Mouse (Mus musculus) limb, embryonic 10.5 days (tissue): ENCODE results near the gene Cdh13. TPM values are rescaled to one million over a fixed set of nuclear protein-coding genes. Genes with fewer than 3 reads are reported as not detected.

Experiments
- DNase-seq: peaks from one replicate; pipeline ENCODE4 v3.0.0-alpha.2; 2017; ENCODE audit warnings: low spot score
- H3K27ac ChIP-seq: fragments of 300-500 bp; sonication (generic); 2 replicates; pipeline ENCODE4 v1.5.1; 2016; ENCODE audit warnings: mild to moderate bottlenecking
- H3K27me3 ChIP-seq: fragments of 300-500 bp; sonication (generic); 2 replicates; pipeline ENCODE4 v1.6.1; 2016; ENCODE audit warnings: low read depth, mild to moderate bottlenecking; ENCODE audit not compliant: poor library complexity, severe bottlenecking
- H3K36me3 ChIP-seq: fragments of 300-500 bp; sonication (generic); 2 replicates; pipeline ENCODE4 v1.6.1; 2016; ENCODE audit warnings: mild to moderate bottlenecking, moderate library complexity
- H3K4me1 ChIP-seq: fragments of 300-500 bp; sonication (generic); 2 replicates; pipeline ENCODE4 v1.6.1; 2016
- H3K4me3 ChIP-seq: fragments of 300-500 bp; sonication (generic); 2 replicates; pipeline ENCODE4 v1.5.1; 2016; ENCODE audit warnings: mild to moderate bottlenecking, moderate library complexity
- H3K9me3 ChIP-seq: fragments of 300-500 bp; sonication (generic); replicated peaks from 2 replicates; pipeline ENCODE4 v1.6.1; 2016; ENCODE audit warnings: mild to moderate bottlenecking
- WGBS: fragments of 180-500 bp; shearing (Covaris S2); methylation state at CpG from one replicate; pipeline ENCODE4 v1.1.7; 2016; 5-methylcytosine and 5-hydroxymethylcytosine counted together
- polyA plus RNA-seq: library from polyadenylated mRNA; unstranded; fragments of >200 nt; fragmentation: Nextera tagmentation; extraction: Ambion mirVana; gene quantifications from 2 replicates; pipeline ENCODE4 v1.2.1, GENCODE M21; 2016

Cdh13 gene
- polyA plus RNA-seq, 1 experiment from 2014 or later = 3.3 TPM

- no peaks in the 10 kb centered on the region for H3K9me3 ChIP-seq
- no peaks in the 10 kb centered on the region for H3K4me1 ChIP-seq
- H3K36me3 ChIP-seq = no peaks in the 10 kb centered on the region
- no peak for DNase-seq
- 94% methylated on average over 7 of the region's 7 CpGs for WGBS
- H3K27me3 ChIP-seq = no peaks in the 10 kb centered on the region
- H3K4me3 ChIP-seq = no peak overlapping the region
- no peak overlapping the region for H3K27ac ChIP-seq
These were observed 506.1 kb downstream of the Cdh13 start for GRCm38 (mm10) chr8:118789649-118790048.

GRCm38 (mm10) chr8:118794886-118795285 lies 511.4 kb downstream of the Cdh13 start:
- H3K4me1 ChIP-seq = no peaks in the 10 kb centered on the region
- H3K4me3 ChIP-seq = no peak overlapping the region
- no peak for DNase-seq
- H3K27ac ChIP-seq = no peak overlapping the region
- H3K9me3 ChIP-seq = no peaks in the 10 kb centered on the region
- WGBS = 88% methylated on average over 9 of the region's 9 CpGs
- no peaks in the 10 kb centered on the region for H3K27me3 ChIP-seq
- H3K36me3 ChIP-seq = no peaks in the 10 kb centered on the region

- DNase-seq = no peak
- H3K36me3 ChIP-seq = no peaks in the 10 kb centered on the region
- H3K9me3 ChIP-seq = 0 out of 2 replicates have a peak, but pooled peaks cover 6% of the 10 kb centered on the region
- H3K27me3 ChIP-seq = no peaks in the 10 kb centered on the region
- H3K4me1 ChIP-seq = no peaks in the 10 kb centered on the region
- WGBS = 55% methylated on average over 7 of the region's 7 CpGs
- no peak overlapping the region for H3K27ac ChIP-seq
- no peak overlapping the region for H3K4me3 ChIP-seq
These were observed 513.0 kb downstream of the Cdh13 start for GRCm38 (mm10) chr8:118796491-118796890.

GRCm38 (mm10) chr8:118797127-118797526 lies 513.6 kb downstream of the Cdh13 start:
- H3K27me3 ChIP-seq = no peaks in the 10 kb centered on the region
- no peaks in the 10 kb centered on the region for H3K36me3 ChIP-seq
- DNase-seq = no peak
- WGBS = 86% methylated on average over 3 of the region's 3 CpGs
- no peaks in the 10 kb centered on the region for H3K4me1 ChIP-seq
- H3K9me3 ChIP-seq = 0 out of 2 replicates have a peak, but pooled peaks cover 6% of the 10 kb centered on the region
- no peak overlapping the region for H3K27ac ChIP-seq
- no peak overlapping the region for H3K4me3 ChIP-seq

- Histone ChIP-seq H3K4me3 (no peak overlapping the region), H3K27me3 (no peaks in the 10 kb centered on the region), H3K27ac (no peak overlapping the region), H3K36me3 (no peaks in the 10 kb centered on the region), H3K9me3 (0 out of 2 replicates have a peak, but pooled peaks cover 6% of the 10 kb centered on the region), H3K4me1 (no peaks in the 10 kb centered on the region)
- no peak for DNase-seq
- WGBS = 86% methylated on average over 4 of the region's 4 CpGs
These were observed 519.6 kb downstream of the Cdh13 start for GRCm38 (mm10) chr8:118803168-118803567.

GRCm38 (mm10) chr8:118809660-118810059 lies 526.1 kb downstream of the Cdh13 start:
- WGBS = 82% methylated on average over 6 of the region's 6 CpGs
- Histone ChIP-seq H3K4me3 (no peak overlapping the region), H3K36me3 (no peaks in the 10 kb centered on the region), H3K27ac (no peak overlapping the region), H3K27me3 (no peaks in the 10 kb centered on the region), H3K9me3 (no peaks in the 10 kb centered on the region), H3K4me1 (no peaks in the 10 kb centered on the region)
- no peak for DNase-seq

GRCm38 (mm10) chr8:118815055-118815454 lies 531.5 kb downstream of the Cdh13 start:
- 58% methylated on average over 10 of the region's 10 CpGs for WGBS
- no peak overlapping the region for H3K27ac ChIP-seq
- no peaks in the 10 kb centered on the region for H3K4me1 ChIP-seq
- H3K36me3 ChIP-seq = no peaks in the 10 kb centered on the region
- DNase-seq = no peak
- no peaks in the 10 kb centered on the region for H3K9me3 ChIP-seq
- H3K4me3 ChIP-seq = no peak overlapping the region
- H3K27me3 ChIP-seq = no peaks in the 10 kb centered on the region

- Histone ChIP-seq H3K9me3 (no peaks in the 10 kb centered on the region), H3K4me3 (no peak overlapping the region), H3K4me1 (no peaks in the 10 kb centered on the region), H3K27ac (no peak overlapping the region), H3K36me3 (no peaks in the 10 kb centered on the region), H3K27me3 (peaks cover 7% of the 10 kb centered on the region; the same call in 1 of the 2 replicates)
- 87% methylated on average over 4 of the region's 4 CpGs for WGBS
- DNase-seq = no peak
These were observed 543.2 kb downstream of the Cdh13 start for GRCm38 (mm10) chr8:118826761-118827160.

GRCm38 (mm10) chr8:118827726-118828125 lies 544.2 kb downstream of the Cdh13 start:
- DNase-seq = no peak

GRCm38 (mm10) chr8:118830291-118830690 lies 546.8 kb downstream of the Cdh13 start:
- no peak for DNase-seq
- Histone ChIP-seq H3K36me3 (no peaks in the 10 kb centered on the region), H3K9me3 (no peaks in the 10 kb centered on the region), H3K27me3 (peaks cover 7% of the 10 kb centered on the region; the same call in 1 of the 2 replicates), H3K4me3 (no peak overlapping the region), H3K4me1 (no peaks in the 10 kb centered on the region), H3K27ac (no peak overlapping the region)
- 76% methylated on average over 5 of the region's 5 CpGs for WGBS

More at GRCm38 (mm10) chr8:118827726-118828125, 544.2 kb downstream of the Cdh13 start:
- Histone ChIP-seq H3K36me3 (no peaks in the 10 kb centered on the region), H3K9me3 (no peaks in the 10 kb centered on the region), H3K27me3 (peaks cover 7% of the 10 kb centered on the region; the same call in 1 of the 2 replicates), H3K27ac (no peak overlapping the region), H3K4me3 (no peak overlapping the region), H3K4me1 (no peaks in the 10 kb centered on the region)
- 87% methylated on average over 6 of the region's 6 CpGs for WGBS

GRCm38 (mm10) chr8:118831026-118831425 lies 547.5 kb downstream of the Cdh13 start:
- Histone ChIP-seq H3K9me3 (no peaks in the 10 kb centered on the region), H3K27me3 (peaks cover 7% of the 10 kb centered on the region; the same call in 1 of the 2 replicates), H3K36me3 (no peaks in the 10 kb centered on the region), H3K27ac (no peak overlapping the region), H3K4me3 (no peak overlapping the region), H3K4me1 (no peaks in the 10 kb centered on the region)
- DNase-seq = no peak
- 83% methylated on average over 10 of the region's 10 CpGs for WGBS

GRCm38 (mm10) chr8:118838801-118839200 lies 555.3 kb downstream of the Cdh13 start:
- 97% methylated on average over 2 of the region's 2 CpGs for WGBS
- DNase-seq = no peak

GRCm38 (mm10) chr8:118845690-118846089 lies 562.2 kb downstream of the Cdh13 start:
- DNase-seq = peak; percentile 47
- H3K27me3 ChIP-seq = peaks cover 9% of the 10 kb centered on the region
- peak overlapping the region; percentile 56 for H3K27ac ChIP-seq
- no peak overlapping the region for H3K4me3 ChIP-seq
- no peaks in the 10 kb centered on the region for H3K9me3 ChIP-seq
- H3K4me1 ChIP-seq = peaks cover 20% of the 10 kb centered on the region
- H3K36me3 ChIP-seq = no peaks in the 10 kb centered on the region

More at GRCm38 (mm10) chr8:118838801-118839200, 555.3 kb downstream of the Cdh13 start:
- H3K27me3 ChIP-seq = no peaks in the 10 kb centered on the region
- H3K4me1 ChIP-seq = no peaks in the 10 kb centered on the region
- H3K4me3 ChIP-seq = no peak overlapping the region
- no peaks in the 10 kb centered on the region for H3K9me3 ChIP-seq
- H3K36me3 ChIP-seq = no peaks in the 10 kb centered on the region
- no peak overlapping the region for H3K27ac ChIP-seq

- peaks cover 20% of the 10 kb centered on the region for H3K4me1 ChIP-seq
- WGBS = 66% methylated on average over 5 of the region's 5 CpGs
- no peak for DNase-seq
- no peak overlapping the region for H3K27ac ChIP-seq
- H3K36me3 ChIP-seq = no peaks in the 10 kb centered on the region
- H3K27me3 ChIP-seq = peaks cover 9% of the 10 kb centered on the region
- H3K9me3 ChIP-seq = no peaks in the 10 kb centered on the region
- H3K4me3 ChIP-seq = no peak overlapping the region
These were observed 564.5 kb downstream of the Cdh13 start for GRCm38 (mm10) chr8:118848021-118848420.
